Mouse (Mus musculus) urinary bladder, adult 2 months (tissue): ENCODE data around the gene Ephx4. TPM values are rescaled to one million over a fixed set of nuclear protein-coding genes. Genes with fewer than 3 reads are reported as not detected.
"Not testable (repeated sequence)": the region's sequence is repeated elsewhere in the genome, so short reads cannot be mapped to it uniquely, and the experiment has no call there.

Source experiments
- DNase-seq: peaks from one replicate; pipeline ENCODE4 v3.0.0; 2022; ENCODE audit warnings: low spot score
- polyA plus RNA-seq: library from polyadenylated mRNA; depleted of rRNA; stranded (reverse); fragments of >200 nt; gene quantifications from 2 replicates; pipeline ENCODE4 v1.2.3, GENCODE M21; 2012; rRNA removed

Ephx4 gene
- 0.40 and 0.70 TPM in 2 replicates for polyA plus RNA-seq

DNA sequence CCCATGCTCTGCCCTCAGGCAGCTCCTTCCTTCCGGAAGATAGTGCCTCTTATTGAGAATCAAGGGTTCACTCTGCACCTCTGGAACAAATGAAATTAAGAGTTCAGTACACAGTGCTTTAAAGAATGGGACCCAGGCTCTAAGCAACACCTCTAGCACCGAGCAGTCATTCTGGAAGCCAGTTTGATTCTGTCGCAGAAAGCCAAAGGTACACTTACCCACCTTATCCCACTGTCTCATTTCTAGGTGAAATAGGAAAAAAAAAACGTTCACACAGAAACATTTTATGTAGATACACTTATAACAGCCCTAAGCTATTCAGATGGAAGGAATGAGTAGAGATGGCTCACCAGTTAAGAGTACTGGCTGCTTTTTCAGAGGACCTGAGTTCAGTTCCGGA lies at the start of gene Ephx4:
TSS of gene Ephx4 (plus strand) at position 301 of the 400 bp plus-strand sequence.
- DNase-seq = no peak

DNA sequence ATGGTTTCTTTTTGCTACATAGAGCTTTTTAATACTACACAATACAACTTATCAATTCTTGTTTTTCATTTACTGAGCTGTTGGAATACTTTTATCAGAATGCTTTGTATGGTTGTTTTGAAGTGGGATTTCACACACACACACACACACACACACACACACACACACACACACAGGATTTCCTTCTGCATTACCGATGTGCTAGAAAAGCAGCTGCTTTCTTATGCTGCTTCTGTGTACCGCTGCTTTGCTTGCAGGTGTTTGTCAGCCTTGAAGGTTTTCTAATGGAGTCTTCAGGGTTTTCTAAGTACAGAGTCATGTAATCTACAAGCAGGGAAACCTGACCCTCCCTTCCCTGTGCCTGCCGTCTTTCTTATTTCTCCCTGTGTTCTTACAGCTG lies 48.6 kb upstream of the Ephx4 start:
- DNase-seq = no peak

DNA sequence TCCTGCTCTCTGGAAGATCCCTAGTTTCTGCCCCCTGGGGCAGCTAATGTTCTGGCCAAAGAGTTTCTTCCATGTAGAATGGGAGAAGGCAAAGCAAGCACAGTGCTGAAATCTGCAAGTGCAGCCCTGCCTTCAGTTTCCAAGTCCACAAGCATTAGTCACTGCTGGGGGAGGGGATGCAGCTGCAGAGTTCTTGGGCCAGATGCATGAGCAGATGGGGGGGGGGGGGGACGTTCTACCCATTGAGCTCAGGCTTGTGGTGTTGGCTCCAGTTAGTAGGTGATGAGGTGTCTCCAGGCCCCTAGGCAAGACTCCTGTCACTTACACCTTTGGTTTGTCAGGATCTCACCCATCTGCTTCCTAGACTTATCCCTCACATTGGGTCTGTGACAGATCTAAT lies 46.7 kb upstream of the Ephx4 start:
- no peak for DNase-seq

DNA sequence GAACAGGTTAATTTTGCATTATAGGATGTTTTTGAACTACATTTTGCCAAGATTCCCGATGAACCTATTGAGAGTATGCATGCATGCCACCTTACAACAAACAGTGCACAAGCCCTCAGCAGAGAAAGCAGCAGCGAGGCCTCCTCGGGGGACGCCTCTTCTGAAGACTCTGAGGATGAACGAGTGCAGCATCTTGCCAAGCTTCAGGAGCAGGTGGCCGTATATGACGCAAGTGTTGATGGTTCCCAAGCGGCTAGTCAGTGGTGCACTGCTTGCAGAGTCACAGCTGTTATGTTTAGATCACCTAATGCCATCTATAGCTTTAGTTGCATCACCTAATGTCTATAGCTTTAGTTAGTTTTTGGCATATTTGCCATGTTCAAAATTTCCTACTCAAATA lies 44.8 kb upstream of the Ephx4 start:
- no peak for DNase-seq

DNA sequence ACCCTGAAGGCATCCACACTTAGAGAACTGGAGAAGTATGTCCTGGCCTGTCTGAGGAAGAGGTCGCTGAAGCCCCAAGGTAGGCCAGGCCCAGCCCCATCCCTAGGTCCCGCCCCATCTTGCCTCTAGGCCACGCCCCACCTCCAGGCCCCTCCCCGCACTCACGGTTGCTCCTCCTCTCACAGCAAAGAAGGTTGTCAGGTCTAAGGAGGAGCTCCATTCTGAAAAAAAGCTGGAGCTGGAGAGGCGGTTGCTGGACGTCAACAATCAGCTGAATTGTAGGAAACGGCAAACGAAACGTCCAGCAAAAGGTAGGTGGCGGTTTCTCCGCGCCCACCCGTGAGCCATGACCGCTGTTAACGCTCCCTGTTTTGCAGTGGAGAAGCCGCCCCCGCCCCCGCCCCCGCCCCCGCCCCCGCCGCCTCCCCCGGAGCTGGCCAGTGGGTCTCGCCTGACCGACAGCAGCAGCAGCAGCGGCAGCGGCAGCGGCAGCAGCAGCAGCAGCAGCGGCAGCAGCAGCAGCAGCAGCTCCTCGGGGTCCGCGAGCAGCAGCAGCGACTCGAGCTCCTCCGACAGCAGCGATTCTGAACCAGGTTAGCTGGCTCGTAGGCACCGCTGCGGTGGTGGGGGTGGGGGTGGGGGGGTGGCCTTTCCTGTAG lies 43.0 kb upstream of the Ephx4 start:
- DNase-seq = peak; percentile 59

DNA sequence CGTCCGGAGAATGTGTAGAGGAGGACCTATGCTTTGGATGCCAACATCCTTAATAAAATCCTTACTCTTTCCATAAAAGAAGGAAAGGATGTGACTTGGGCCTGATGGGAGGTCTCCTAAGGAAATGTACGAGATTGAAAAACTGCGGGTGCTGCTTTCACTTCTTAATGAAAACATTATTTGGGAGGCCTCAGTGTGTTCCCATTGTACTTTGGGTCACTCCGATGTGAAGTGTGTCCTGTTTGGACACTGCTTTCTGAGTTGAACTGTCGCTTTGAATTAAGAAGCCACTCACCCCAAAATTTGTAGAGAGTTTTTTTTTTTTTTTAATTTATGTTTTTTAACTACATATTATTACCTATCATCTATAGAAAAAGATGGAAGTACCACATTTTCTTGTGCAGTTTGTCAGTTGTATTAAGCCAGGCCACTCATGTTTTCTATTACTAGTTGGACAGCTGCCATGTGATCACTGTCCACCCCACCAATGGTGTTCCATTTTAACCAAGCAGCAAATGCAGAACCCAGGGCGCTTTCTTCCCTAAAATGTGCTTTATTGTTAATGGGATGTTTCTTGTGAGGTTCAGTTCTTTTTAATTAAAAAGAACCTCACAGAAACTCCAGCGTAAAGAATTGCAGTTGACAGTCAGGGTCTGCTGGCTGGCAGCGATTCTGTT lies 42.3 kb upstream of the Ephx4 start:
- no peak for DNase-seq

DNA sequence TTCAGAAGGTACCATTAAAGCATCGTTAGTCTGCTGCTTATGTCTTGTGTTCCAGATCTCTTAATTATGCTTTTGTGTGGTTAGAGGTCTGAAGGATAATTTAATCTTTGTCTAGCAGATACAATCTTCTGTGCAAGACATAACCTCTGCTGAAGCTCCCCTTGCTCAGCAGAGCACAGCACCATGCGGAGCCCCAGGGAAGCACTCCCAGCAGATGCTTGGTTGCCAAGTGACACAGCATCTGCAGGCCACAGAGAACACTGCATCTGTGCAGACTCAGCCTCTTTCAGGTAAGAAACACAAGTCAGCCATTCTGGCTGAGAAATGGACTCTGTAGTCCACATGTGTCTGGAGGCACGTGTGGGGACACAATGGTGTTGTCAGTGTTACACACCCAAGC lies 32.5 kb upstream of the Ephx4 start:
- DNase-seq = no peak

DNA sequence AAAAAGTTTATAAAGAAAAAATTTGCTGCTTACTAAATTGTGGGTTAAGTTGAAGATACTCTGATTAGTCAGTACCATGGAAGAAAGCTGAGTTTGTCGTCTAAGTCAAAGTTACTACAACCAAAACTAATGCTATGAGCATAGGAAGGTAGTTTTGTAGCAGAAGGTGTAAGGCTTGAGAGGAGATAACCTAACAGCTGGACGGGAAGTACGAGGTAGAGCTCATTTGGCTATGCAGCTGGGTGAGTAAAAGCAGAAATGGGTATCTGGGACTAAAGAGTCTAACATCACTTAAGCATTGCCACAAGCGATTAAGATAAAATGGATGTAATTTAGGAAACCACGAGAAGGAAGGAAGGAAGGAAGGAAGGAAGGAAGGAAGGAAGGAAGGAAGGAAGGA lies 31.2 kb upstream of the Ephx4 start:
- no peak for DNase-seq

DNA sequence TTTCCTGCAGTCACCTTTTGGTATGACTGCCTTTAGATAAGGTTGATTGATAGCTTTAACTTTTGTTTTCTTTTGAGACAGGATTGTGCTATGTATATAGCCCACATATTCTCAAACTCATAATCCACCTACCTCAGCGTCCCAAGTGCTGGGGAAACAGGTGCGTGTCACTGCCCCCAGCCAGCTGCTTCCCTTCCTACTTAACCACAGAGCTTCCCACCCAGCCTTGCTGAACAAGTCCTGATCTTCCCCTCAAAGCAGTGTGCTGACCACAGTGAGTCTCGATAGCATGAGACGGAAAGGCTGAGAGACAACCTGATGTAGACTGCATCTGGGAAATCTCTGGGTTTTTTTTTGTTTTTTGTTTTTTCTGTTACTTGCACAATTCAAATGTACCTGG lies 29.3 kb upstream of the Ephx4 start:
- DNase-seq = no peak

DNA sequence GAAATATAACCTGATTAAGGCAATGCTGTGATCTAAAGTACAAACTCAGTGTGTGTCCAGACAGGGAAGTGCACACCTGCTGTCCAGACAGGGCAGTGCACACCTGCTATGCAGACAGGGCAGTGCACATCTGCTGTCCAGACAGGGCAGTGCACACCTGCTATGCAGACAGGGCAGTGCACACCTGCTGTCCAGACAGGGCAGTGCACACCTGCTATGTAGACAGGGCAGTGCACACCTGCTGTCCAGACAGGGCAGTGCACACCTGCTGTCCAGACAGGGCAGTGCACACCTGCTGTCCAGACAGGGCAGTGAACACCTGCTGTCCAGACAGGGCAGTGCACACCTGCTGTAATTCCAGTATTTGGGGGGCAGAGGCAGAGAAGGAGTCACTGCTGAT lies 16.1 kb upstream of the Ephx4 start:
- not testable (repeated sequence) for DNase-seq

DNA sequence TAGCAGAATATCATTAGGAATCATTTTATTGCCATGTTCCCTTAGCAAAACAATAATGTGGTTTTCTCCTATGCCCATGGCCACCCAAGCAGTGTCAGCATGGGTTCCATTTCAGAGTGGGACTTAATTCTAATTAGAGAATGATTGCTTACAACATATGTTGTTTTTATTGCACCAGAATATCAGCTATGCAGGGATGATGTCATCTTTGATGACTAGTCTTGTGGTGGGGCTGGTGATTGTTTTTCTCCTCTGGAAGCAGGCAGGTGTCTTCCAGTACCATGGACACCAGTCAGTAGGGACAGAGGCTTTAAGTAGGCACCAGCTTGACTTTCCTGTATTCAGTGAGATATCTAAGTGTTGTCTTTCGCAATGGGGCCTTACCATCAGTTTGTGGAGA lies 14.7 kb upstream of the Ephx4 start:
- DNase-seq = no peak

DNA sequence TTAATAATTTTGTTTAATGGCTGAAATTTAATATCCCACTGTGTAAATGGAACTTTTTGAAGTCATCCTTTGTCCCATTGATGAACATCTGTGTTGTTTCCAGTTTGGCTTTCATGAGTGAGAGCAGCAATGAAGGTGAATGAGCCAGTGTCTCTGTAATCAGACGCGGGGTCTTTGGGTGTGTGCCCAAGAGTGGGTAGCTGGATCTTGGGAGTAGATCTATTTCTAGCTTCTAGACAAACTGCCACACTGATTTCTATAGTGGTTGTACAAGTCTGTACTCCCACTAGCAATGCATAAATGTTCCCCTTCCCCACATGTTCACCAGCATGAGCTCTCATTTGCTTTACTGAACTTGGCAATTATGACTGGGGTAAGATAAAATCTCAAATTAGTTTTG lies 13.2 kb upstream of the Ephx4 start:
- DNase-seq = no peak

DNA sequence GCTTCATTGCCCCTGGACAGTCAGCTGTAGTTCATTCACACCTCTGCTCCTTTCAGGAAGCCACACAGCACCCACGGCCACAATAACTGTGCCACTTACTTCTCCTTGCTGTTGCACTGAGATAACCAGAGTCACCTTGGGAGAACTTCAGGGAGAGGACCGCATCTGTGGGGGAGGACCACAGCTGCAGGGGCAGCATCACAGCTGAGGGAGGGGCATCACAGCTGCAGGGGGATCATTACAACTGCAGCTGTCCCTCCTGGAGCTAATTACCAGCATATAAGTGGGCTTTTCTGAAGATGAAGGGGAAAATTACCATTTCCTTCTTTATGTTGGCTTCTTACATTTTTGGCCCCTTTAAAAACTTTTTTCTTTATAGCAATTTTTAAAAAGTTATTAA lies 8.1 kb upstream of the Ephx4 start:
- no peak for DNase-seq

DNA sequence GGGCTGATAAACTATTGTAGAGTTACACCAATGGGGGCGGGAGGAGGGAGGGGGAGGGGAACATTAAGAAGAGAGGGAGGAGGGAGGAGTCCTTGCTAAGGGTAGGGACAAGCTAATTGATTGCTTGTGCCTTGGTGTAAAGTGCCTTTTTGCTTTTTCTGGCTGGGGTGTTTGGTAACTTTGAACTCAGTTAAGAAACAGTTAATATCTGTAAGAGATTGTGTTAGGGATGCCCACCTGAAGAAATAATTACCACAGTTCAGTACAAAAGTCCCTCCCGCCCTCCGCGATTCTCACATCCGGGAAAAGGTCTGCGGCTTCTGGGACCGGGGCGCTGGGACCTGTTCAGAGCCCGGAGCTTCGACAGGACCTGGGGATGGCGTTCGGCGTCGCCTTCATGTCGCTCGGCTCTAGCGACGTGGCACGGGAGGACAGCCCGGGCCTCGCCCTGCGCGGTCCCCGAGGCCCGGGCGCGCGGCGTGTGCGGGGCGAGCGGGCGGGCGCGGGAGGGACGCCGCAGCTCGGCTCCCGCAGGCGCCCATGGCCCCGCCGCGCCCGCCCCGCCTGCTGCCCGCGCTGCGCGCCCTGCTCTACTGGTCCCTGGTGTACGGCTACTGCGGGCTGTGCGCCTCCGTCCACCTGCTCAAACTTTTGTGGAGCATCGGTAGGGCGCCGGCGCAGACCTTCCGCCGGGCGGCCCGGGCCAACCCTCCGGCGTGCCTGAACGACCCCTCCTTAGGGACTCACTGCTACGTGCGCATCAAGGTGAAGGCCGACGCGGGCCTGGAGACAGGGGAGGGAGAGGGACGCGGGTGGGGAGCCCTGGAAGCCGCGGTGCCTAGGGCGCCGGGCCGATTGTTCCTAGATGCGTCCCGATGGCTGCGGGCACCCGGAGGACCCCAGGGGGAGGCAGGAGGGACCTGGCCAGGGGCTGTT lies 743 bp downstream of the Ephx4 start:
- DNase-seq = peak; percentile 23

DNA sequence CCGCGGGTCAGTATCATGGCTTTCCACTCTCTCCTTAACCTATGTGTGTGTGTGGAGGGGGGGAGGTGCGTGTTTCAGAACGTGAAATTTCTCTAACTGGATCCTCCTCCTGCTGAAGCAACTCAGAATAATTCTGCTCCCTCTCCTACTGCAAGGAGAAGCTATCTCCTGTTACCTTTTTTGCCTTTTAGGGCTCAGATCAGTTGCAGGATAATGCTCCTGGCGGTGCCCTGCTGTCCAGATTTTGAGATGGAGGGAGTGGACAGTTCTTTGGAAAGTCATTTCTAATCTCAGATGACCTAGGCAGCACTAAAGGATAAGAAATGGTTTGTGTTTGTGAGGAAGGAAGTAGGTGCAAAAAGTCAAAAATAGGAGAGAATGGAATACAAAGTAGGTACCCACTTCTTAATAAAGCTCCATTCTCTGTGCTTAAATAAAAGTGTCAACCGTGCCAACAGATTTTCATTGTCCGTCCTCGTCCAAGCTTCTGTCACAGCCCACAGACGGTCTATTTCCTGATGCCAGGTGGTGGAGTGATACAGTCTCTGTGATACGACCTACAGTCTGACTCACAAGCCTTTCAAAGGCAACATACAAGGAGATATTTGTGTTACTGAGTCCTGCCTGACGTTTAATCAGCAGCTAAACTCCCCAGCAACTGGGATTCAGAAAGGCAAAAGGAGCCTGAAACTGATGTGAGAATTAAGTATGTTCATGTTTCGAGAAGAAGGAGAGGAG lies 1.6 kb downstream of the Ephx4 start:
- DNase-seq = no peak

DNA sequence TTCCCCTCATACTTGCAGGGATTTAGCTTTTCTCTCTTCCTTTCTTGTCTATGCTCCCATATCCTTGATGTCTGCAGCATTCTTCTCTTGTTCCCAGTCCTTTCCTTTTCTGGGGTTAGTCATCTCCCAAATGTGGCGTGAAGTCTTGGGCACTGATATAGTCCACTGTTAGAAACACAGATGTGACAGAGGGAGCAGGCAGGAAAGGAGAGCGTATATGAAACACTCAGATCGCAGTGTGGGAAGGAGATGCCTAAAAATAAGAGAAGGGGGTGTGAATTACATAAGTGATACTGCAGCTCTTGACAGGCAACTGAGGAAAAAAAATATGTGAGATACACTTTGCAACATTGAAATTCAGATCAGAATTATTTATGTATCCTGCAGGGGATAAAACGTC lies 2.8 kb downstream of the Ephx4 start:
- no peak for DNase-seq

DNA sequence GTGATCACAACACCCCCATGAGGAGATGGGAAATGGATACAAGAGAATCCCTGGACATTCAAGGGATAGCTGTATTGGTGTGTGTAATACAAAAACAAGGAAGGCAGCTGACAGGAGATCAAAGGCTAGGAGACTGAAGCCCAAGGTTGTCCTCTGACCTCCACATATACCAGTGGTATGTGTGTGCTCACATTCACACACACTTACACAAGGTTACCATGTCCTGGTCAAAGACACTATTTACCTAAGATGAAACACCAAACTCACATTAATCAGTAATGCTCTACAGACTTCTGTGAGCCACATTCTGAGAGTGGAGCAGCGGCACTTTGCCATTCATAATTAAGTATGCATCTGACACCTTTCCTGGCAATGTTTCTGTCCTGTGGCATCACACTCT lies 7.8 kb downstream of the Ephx4 start:
- DNase-seq = no peak

DNA sequence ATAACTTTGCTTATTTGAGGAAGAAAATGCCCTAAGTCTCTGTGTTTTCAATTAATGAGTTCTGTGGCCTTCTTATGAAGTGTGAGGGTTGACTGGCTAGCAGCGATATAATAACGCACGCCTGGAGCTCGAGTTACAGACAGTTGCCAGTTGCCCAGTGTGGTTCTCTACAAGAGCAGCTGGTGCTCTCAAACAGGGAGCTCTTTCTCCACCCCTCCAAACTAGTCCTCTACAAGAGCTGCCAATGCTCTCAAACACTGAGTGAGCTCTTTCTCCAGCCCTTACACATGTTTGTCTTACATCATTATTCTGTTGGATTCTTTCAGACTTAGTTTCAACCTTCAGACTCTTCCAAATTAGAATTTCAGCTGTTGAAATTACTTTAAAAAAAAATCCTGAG lies 8.8 kb downstream of the Ephx4 start:
- no peak for DNase-seq

DNA sequence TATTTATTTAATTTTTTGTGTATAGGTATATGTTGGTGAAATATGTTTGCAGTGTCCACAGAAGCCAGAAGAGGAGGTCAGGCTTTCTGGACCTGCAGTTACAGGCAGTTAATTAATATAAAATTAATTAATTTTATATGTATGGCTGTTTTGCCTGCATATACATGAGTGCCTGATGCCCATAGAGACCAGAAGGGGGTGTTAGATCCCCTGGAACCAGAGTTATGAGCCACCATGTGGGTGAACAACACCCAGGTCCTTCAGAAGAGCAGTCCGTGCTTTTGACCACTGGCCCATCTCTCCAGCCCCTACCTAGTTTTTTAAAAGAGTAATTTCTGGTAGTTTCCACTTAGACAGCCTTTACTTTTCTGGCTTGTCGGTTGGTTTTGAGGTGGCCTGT lies 9.7 kb downstream of the Ephx4 start:
- DNase-seq = no peak

DNA sequence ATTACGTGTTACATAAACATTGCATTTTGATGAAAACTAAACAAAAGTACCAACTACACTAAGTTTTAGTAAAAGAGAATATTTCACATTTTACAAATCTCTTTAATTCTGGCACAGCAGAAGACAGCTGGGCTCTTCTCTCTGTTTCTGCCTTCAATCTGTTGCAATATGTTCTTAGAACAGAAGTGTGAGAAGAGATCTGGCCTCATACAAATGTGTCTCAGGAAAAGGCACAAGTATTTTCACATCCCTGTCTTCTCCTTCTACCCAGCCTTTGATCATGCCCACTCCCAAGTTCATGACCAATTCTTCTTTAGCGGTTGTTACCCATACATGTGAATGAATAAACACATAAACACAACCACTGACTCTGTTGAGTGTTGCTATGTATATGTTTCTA lies 12.6 kb downstream of the Ephx4 start:
- no peak for DNase-seq

DNA sequence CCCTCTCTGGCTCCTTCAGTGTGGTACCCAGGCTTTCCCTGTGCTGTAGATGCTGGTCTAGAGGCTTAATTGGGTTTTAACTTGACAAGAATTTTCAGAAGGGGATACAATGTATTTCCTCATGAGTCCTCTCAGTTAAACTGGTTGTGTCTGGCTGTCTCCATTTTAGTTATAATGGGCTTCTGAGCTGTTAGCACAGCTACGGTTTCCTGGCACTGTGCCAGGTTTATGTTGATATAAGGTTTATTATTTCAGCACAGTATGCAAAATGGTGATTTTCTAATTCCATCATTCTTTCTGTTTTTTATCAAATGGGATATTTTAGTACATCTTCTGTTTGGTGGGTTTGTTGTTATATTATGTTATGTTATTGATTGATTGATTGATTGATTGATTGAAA lies 19.1 kb downstream of the Ephx4 start:
- no peak for DNase-seq

DNA sequence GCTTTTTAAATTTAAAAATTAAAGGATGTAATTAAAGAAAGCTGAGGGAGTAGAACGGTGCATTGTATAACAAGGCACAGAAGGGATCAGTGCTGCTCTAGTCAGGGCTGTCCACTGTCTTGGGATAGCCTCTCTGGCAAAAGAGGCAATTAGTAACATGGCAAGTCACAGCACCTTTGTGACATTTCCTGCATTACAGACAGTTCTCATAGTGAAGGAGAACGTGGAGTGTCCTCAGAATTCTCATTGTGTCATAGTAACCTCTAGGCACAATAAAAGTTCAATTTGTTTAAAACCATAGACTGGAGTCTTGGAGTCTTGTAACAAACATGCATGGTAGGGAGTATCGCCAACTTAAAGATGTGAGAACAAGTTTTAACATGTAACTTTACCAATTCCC lies 28.7 kb downstream of the Ephx4 start, which contains the start of gene Lpcat2b:
TSS of gene Lpcat2b (plus strand) at position 301 of the 400 bp plus-strand sequence.
- no peak for DNase-seq
